Mouse (Mus musculus) layer of hippocampus, postnatal 36 days (tissue): ENCODE measurements around the gene 4930544D05Rik. TPM values are rescaled to one million over a fixed set of nuclear protein-coding genes. Genes with fewer than 3 reads are reported as not detected.

Experiments used
- DNase-seq, 2 experiments: peaks; one replicate each; pipeline ENCODE4 v3.0.0; 2022
- total RNA-seq, 2 experiments: library from RNA; stranded (reverse); gene quantifications; 2 replicates each; pipeline ENCODE4 v1.2.3; 2021

4930544D05Rik gene
- total RNA-seq, 2 experiments from 2014 or later, result 1.2 to 1.7 TPM

- no peak for DNase-seq
Measured at GRCm38 (mm10) chr11:70656964-70657363, 41.3 kb downstream of the 4930544D05Rik start, which contains the start of gene Eno3. TSS of gene Eno3 (plus strand) at chr11:70657202.

- DNase-seq, result no peak
Measured at GRCm38 (mm10) chr11:70657573-70657972, 41.9 kb downstream of the 4930544D05Rik start.

DNA sequence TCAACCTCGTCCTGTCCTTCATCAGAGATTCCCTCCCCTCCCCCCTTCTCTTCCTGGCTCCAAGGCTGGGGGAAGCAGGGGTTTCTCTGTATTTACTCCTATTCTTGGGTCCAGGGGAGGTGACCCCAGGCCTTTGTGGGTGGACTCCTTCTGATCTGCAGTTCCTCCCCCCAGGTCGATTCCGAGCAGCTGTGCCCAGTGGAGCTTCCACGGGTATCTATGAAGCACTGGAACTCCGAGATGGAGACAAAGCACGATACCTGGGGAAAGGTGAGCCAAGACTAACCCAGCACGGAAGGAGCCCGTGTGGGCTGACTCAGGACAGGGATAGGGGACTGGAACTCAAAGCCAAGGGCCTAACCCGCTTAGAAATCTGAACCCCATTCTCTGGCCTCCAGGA lies 42.3 kb downstream of the 4930544D05Rik start:
- no peak for DNase-seq

DNA sequence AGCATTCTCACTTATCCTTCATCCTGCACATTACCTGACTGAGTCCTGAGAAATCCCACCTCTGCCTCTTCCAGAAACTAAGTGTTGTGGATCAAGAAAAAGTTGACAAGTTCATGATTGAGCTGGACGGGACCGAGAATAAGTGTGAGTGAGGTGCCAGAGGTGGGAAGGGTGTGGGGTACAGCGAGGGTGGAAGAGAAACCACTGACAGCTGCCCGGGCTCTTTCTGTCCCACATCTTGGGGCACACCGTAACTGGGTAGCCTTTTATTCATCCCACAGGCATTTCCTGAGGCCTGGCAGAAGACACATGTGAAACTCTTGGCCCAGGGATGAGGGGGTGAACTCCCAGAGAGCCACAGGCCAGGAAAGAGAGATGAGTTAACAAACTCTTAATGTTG lies 42.9 kb downstream of the 4930544D05Rik start:
- no peak for DNase-seq

DNA sequence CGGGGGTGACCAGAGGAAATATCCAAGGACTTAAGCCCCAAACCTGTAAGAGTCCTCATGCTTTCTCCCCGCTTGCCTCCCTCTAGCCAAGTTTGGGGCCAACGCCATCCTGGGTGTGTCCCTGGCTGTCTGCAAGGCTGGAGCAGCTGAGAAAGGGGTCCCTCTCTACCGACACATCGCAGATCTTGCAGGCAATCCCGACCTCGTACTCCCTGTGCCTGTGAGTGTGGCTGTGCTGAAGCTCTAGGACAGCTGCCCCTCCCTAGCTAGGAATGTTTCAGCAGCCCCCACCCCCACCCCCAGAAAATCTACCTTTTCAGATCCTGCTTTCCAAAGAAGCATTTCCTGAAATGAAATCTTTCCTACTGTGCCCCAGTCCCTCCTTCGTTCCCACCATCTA lies 43.3 kb downstream of the 4930544D05Rik start:
- no peak for DNase-seq

- no peak for DNase-seq
Measured at GRCm38 (mm10) chr11:70660571-70660970, 44.9 kb downstream of the 4930544D05Rik start.

GRCm38 (mm10) chr11:70663101-70663500 lies 47.5 kb downstream of the 4930544D05Rik start:
- DNase-seq, result no peak

DNA sequence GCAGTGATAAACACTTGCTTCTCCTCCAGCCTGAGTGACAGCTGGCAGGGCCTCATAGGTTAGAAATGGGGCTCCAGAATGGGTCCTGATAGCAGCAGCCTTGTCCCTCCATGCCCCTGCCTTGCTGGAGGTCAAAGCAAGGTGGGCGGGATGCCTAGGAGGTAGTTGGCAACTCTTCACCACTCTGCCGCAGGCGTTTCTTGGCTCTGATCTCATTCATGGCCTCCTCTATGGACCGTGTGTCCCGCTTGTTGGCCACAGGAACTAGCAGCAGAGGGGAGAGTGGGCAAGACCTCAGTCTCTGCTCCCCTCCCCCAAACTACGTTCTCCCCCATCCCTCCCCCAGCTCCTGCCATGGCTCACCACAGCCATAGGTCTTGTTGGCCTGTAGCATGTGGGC lies 48.3 kb downstream of the 4930544D05Rik start:
- DNase-seq, result no peak

DNA sequence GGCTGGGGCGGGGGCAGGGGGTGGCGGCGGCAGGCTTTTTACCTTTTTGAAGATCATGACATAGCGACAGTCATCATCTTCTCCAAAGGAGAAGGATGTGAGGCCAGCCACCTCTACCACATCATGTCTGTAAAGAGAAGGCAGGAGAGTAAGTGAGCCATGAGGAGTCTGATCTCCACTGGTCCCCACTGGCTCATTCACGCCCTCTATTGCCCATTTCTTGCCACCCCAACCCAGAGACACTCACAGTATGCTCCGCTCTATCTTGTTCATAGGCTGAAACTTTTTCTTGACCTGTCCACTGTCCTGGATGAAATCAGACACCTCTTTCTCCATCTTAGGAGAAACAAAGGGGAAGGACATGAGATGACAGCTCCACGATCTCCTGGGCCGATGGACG lies 49.1 kb downstream of the 4930544D05Rik start:
- no peak for DNase-seq

Other genes with a start within 250 kb of the 4930544D05Rik start
- gene Pelp1, start 205.8 kb upstream of the 4930544D05Rik start, total RNA-seq, result 10 to 100 TPM; 33.3 to 36.2 TPM
- 100 to 1,000 TPM; 103 to 112 TPM for gene Arrb2, start 183.2 kb upstream of the 4930544D05Rik start, total RNA-seq
- 10 to 100 TPM; 13.2 to 17.3 TPM for gene Med11, start 163.9 kb upstream of the 4930544D05Rik start, total RNA-seq
- gene Zmynd15, start 156.4 kb upstream of the 4930544D05Rik start, total RNA-seq, result under 1 TPM; 0.25 to 0.46 TPM
- under 1 TPM; 0.68 to 0.97 TPM for gene Cxcl16, start 155.9 kb upstream of the 4930544D05Rik start, total RNA-seq
- not detected for gene Tm4sf5, start 110.6 kb upstream of the 4930544D05Rik start, total RNA-seq
- gene Vmo1, start 101.2 kb upstream of the 4930544D05Rik start, total RNA-seq, result not detected
- not detected for gene Gltpd2, start 96.7 kb upstream of the 4930544D05Rik start, total RNA-seq
- gene Psmb6, start 90.5 kb upstream of the 4930544D05Rik start, total RNA-seq, result 100 to 1,000 TPM; 174 to 193 TPM
- not detected for gene Gm40193, start 82.9 kb upstream of the 4930544D05Rik start, total RNA-seq
- 10 to 100 TPM; 17.5 to 17.7 TPM for gene Pld2, start 75.8 kb upstream of the 4930544D05Rik start, total RNA-seq
- gene Mink1, start 53.0 kb upstream of the 4930544D05Rik start, total RNA-seq, result 100 to 1,000 TPM; 448 to 494 TPM
- gene Chrne, start 3.4 kb downstream of the 4930544D05Rik start, total RNA-seq, result not detected
- not detected for gene Gp1ba, start 23.3 kb downstream of the 4930544D05Rik start, total RNA-seq
- gene Rnf167, start 31.4 kb downstream of the 4930544D05Rik start, total RNA-seq, result 10 to 100 TPM; 85.6 to 88.0 TPM
- 100 to 1,000 TPM; 115 to 119 TPM for gene Slc25a11, start 31.6 kb downstream of the 4930544D05Rik start, total RNA-seq
- gene Pfn1, start 38.8 kb downstream of the 4930544D05Rik start, total RNA-seq, result 100 to 1,000 TPM; 346 to 373 TPM
- gene Eno3, start 41.4 kb downstream of the 4930544D05Rik start, total RNA-seq, result 1 to 10 TPM; 5.2 to 7.4 TPM
- 10 to 100 TPM; 48.2 to 50.8 TPM for gene Spag7, start 53.6 kb downstream of the 4930544D05Rik start, total RNA-seq
- gene Camta2, start 72.3 kb downstream of the 4930544D05Rik start, total RNA-seq, result 100 to 1,000 TPM; 362 to 388 TPM
- gene Inca1, start 84.3 kb downstream of the 4930544D05Rik start, total RNA-seq, result 1 to 10 TPM; 3.0 to 3.5 TPM
- 10 to 100 TPM; 75.2 to 83.8 TPM for gene Kif1c, start 84.7 kb downstream of the 4930544D05Rik start, total RNA-seq
- 10 to 100 TPM; 21.9 to 23.2 TPM for gene Zfp3, start 148.4 kb downstream of the 4930544D05Rik start, total RNA-seq
- gene Scimp, start 196.7 kb downstream of the 4930544D05Rik start, total RNA-seq, result not detected
- 100 to 1,000 TPM; 126 to 128 TPM for gene Rabep1, start 228.9 kb downstream of the 4930544D05Rik start, total RNA-seq